Mouse (Mus musculus) liver, embryonic 14.5 days (tissue): ENCODE measurements at regions not wholly inside any gene's neighbourhood (a gene's known extent, or its start where the extent isn't known, plus 50 kb on each side); places are given as distances from the start of the nearest gene placed in this dataset.

Experiments
- ATAC-seq: fragments of 200-750 bp; cut with Nextera tagmentation; 2 replicates; pipeline ENCODE4 v1.8.0; 2017; ENCODE audit warnings: moderate number of reproducible peaks, mild to moderate bottlenecking, moderate library complexity; ENCODE audit not compliant: insufficient read depth
- DNase-seq, 3 experiments: peaks; one replicate each; pipeline ENCODE4 v3.0.0-alpha.2; 2012 to 2013; ENCODE audit warnings: low read depth in 3 of 3, low spot score in 3 of 3
- H3K27ac ChIP-seq: fragments of 300-500 bp; sonication (generic); 2 replicates; pipeline ENCODE4 v1.5.1; 2014; ENCODE audit warnings: moderate library complexity, mild to moderate bottlenecking, control low read depth, inconsistent platforms
- H3K27me3 ChIP-seq: fragments of 300-500 bp; sonication (generic); 2 replicates; pipeline ENCODE4 v1.6.1; 2014; ENCODE audit warnings: mild to moderate bottlenecking, low read length, moderate library complexity; ENCODE audit not compliant: control insufficient read depth, insufficient read depth
- H3K36me3 ChIP-seq: fragments of 300-500 bp; sonication (generic); replicated peaks from 2 replicates; pipeline ENCODE4 v1.6.1; 2014; ENCODE audit warnings: low read depth; ENCODE audit not compliant: control insufficient read depth, insufficient read depth
- H3K4me1 ChIP-seq, 2 experiments: fragments of 200-500 bp in 1 of 2; fragments of 300-500 bp in 1 of 2; sonication (generic) in 1 of 2; replicated peaks; 2 replicates each; pipeline ENCODE4 v1.6.1; 2012 to 2014; ENCODE audit warnings: antibody characterized with exemption in 1 of 2, inconsistent platforms in 1 of 2, low read length in 1 of 2; ENCODE audit not compliant: control insufficient read depth in 2 of 2, insufficient read depth in 2 of 2
- H3K4me2 ChIP-seq: fragments of 300-500 bp; sonication (generic); 2 replicates; pipeline ENCODE4 v1.6.1; 2014; ENCODE audit warnings: low read depth, mild to moderate bottlenecking, control low read depth, moderate library complexity
- H3K4me3 ChIP-seq, 2 experiments: fragments of 200-500 bp in 1 of 2; fragments of 300-500 bp in 1 of 2; sonication (generic) in 1 of 2; 2 replicates each; pipeline ENCODE4 v1.5.1; 2012 to 2014; ENCODE audit warnings: low read depth in 2 of 2, low read length in 2 of 2, mild to moderate bottlenecking in 2 of 2, control low read depth in 1 of 2, inconsistent platforms in 1 of 2, moderate library complexity in 1 of 2; ENCODE audit not compliant: insufficient read depth in 1 of 2
- H3K9ac ChIP-seq: fragments of 300-500 bp; sonication (generic); replicated peaks from 2 replicates; pipeline ENCODE4 v1.6.1; 2014; ENCODE audit warnings: mild to moderate bottlenecking, control low read depth, moderate library complexity
- H3K9me3 ChIP-seq: fragments of 300-500 bp; sonication (generic); 2 replicates; pipeline ENCODE4 v1.6.1; 2016; ENCODE audit warnings: low read length, mixed read lengths; ENCODE audit not compliant: control insufficient read depth
- CTCF ChIP-seq: IDR thresholded peaks from 2 replicates; pipeline ENCODE4 v1.5.1; 2016; ENCODE audit warnings: antibody characterized with exemption, low read depth, control low read depth
- EP300 ChIP-seq: IDR thresholded peaks from 2 replicates; pipeline ENCODE4 v1.6.1; 2016; ENCODE audit warnings: antibody characterized with exemption, low read depth
- WGBS: fragments of 180-500 bp; shearing (Covaris S2); extraction: QIAGEN DNeasy Blood & Tissue Kit; methylation state at CpG from one replicate; pipeline ENCODE4 v1.1.7; 2014; ENCODE audit not compliant: insufficient replicate concordance; 5-methylcytosine and 5-hydroxymethylcytosine counted together

DNA sequence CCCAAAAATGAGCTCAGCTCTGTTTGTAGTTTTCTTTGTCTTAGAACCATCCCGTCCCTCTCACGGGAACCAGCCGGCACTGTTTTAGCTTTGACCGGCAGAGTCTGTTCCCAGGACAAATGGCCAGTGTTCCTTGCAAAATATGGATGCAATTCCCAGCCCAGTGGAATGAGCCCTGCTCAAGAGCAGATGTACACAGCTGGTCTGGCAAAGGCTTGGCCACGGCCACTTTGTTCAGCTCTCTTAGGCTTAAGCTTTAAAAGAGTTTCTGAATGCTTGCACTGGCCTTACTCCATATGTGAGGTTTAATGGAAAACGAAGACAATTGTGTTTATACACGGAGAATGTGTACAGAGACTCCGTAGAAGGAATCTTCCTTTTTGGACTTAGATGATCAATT is 162.2 kb downstream of the Ankrd50 start:
- Histone ChIP-seq H3K27ac (no peak overlapping the region), H3K9me3 (no peaks in the 10 kb centered on the region), H3K4me3 (no peak overlapping the region), H3K9ac (no peak overlapping the region), H3K36me3 (no peaks in the 10 kb centered on the region), H3K4me2 (no peak overlapping the region), H3K4me1 (no peaks in the 10 kb centered on the region), H3K27me3 (no peaks in the 10 kb centered on the region)
- ATAC-seq, result no peak
- 68% methylated on average over 8 of the region's 8 CpGs for WGBS
- no peak for TF ChIP-seq EP300
- no peak for TF ChIP-seq CTCF
- no peak for DNase-seq

DNA sequence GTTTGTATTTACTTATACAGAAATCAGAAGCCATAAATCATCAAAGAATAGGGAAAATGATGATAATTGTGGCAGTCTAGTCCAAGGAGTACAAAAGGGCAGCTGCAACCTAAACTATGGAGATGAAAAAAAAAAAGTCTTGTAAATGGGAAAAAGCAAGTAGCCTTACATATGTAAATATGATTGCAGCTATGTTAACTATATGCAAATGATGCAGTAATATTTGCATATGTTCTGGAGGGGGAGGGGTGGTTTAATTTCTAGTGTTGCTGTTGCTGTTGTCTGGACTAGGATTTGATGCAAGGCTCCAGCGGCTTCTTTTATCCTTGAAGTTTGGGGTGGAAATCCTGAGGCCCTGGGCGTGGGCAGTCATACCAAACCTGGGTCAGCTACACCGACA is 163.0 kb downstream of the Ankrd50 start:
- H3K27ac ChIP-seq, result no peak overlapping the region
- TF ChIP-seq EP300 (no peak), CTCF (no peak)
- WGBS, result 76% methylated on average over 3 of the region's 3 CpGs
- H3K9me3 ChIP-seq, result no peaks in the 10 kb centered on the region
- no peaks in the 10 kb centered on the region for H3K4me1 ChIP-seq
- no peaks in the 10 kb centered on the region for H3K36me3 ChIP-seq
- H3K27me3 ChIP-seq, result no peaks in the 10 kb centered on the region
- DNase-seq, result no peak
- H3K4me2 ChIP-seq, result no peak overlapping the region
- H3K9ac ChIP-seq, result no peak overlapping the region
- H3K4me3 ChIP-seq, result no peak overlapping the region
- no peak for ATAC-seq

DNA sequence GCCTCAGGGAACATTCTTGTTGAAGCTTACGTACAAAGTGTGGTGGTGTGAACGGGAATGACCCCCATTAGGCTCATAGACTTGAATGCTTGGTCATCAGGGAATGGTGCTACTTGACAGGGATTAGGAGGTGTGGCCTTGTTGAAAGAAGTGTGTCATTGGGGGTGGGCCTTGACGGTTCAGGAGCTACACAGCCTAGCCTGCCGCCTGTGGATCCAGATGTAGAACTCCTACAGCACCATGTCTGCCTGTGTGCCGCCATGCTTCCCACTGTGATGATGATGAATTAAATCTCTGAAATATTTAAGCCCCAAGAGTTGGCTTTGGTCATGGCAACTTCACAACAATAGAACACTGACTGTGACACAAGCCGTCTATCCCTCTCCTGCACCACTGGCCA is 163.6 kb downstream of the Ankrd50 start:
- Histone ChIP-seq H3K4me1 (no peaks in the 10 kb centered on the region), H3K4me2 (no peak overlapping the region), H3K36me3 (no peaks in the 10 kb centered on the region), H3K9ac (no peak overlapping the region), H3K27ac (no peak overlapping the region), H3K4me3 (no peak overlapping the region), H3K27me3 (no peaks in the 10 kb centered on the region), H3K9me3 (no peaks in the 10 kb centered on the region)
- 71% methylated on average over 6 of the region's 6 CpGs for WGBS
- no peak for DNase-seq
- TF ChIP-seq EP300, result no peak
- TF ChIP-seq CTCF, result no peak
- ATAC-seq, result no peak

DNA sequence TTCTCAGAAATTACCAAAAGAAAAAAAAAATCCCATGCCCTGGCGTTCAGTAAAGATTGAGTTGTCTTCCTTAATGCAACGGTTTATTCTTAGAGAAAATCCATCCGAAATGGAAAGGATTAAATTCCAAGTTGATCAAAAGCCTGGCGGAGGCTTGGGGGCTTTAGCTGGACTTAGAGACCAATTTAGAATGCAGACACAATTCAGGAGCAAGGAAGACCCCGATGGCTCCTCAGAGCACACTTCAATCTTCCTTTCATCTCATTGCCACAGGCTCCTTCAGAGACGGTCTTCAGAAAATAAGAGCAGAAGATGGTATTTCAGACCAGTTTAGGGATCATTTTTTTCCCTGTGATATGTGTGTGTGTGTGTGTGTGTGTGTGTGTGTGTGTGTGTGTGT is 171.8 kb downstream of the Ankrd50 start:
- 67% methylated on average over 6 of the region's 6 CpGs for WGBS
- no peak overlapping the region for H3K9ac ChIP-seq
- ATAC-seq (no peak), DNase-seq (no peak)
- H3K36me3 ChIP-seq, result no peaks in the 10 kb centered on the region
- H3K4me3 ChIP-seq, result no peak overlapping the region
- no peak for TF ChIP-seq EP300
- TF ChIP-seq CTCF, result no peak
- no peaks in the 10 kb centered on the region for H3K9me3 ChIP-seq
- H3K4me1 ChIP-seq, result no peaks in the 10 kb centered on the region
- H3K27me3 ChIP-seq, result no peaks in the 10 kb centered on the region
- H3K27ac ChIP-seq, result no peak overlapping the region
- H3K4me2 ChIP-seq, result no peak overlapping the region

DNA sequence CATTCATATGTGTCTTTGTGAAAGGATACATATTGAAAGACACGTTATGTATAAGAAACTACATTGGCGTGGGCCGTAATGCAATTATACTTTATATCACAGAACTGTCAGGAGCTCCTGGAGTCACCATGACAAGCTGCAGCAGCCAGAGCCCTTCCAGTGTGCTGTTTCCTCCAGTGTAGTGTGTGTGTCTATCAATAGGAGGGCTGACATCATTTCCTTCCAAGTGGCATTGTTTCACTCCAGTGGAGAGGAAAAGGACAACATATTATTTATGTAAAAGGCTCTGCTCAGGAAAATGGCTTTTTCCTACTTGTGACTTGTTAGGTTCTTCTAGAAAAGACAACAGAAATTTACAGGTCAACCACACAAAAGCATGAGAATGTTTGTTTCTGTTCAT is 172.5 kb downstream of the Ankrd50 start:
- WGBS, result 41% methylated on average over 3 of the region's 3 CpGs
- Histone ChIP-seq H3K9ac (no peak overlapping the region), H3K36me3 (no peaks in the 10 kb centered on the region), H3K27ac (no peak overlapping the region), H3K9me3 (no peaks in the 10 kb centered on the region), H3K27me3 (no peaks in the 10 kb centered on the region), H3K4me3 (no peak overlapping the region), H3K4me2 (no peak overlapping the region), H3K4me1 (no peaks in the 10 kb centered on the region)
- DNase-seq (no peak), ATAC-seq (no peak)
- TF ChIP-seq EP300 (no peak), CTCF (no peak)
